Mouse (Mus musculus): ENCODE measurements around the gene Snrpd3. TPM values are rescaled to one million over a fixed set of nuclear protein-coding genes. Genes with fewer than 3 reads are reported as not detected.
A peak's percentile ranks its signal among the peaks of the same experiment; 100 is the strongest.

Snrpd3 gene
- polyA plus RNA-seq, 1 experiment from 2014 or later: 144 TPM

GRCm38 (mm10) chr10:75558515-75558914 lies 41.2 kb downstream of the Snrpd3 start:
- Histone ChIP-seq H3K9ac (ENCODE audit: low read depth, low read length) (no peak overlapping the region), H3K27me3 (replicated peaks; ENCODE audit: control insufficient read depth, insufficient read depth, low read length) (peaks cover 21% of the 10 kb centered on the region), H3K4me2 (ENCODE audit: low read depth, low read length) (no peak overlapping the region), H3K4me1 (ENCODE audit: control insufficient read depth, insufficient read depth, low read length) (peaks cover 20% of the 10 kb centered on the region), H3K9me3 (ENCODE audit: control insufficient read depth, low read length) (no peaks in the 10 kb centered on the region), H3K36me3 (ENCODE audit: control insufficient read depth, insufficient read depth, low read length) (no peaks in the 10 kb centered on the region), H3K4me3 (ENCODE audit: low read length) (no peak overlapping the region), H3K27ac (ENCODE audit: low read length) (no peak overlapping the region)
- no peak for ATAC-seq
- 38% methylated on average over 3 of the region's 3 CpGs for WGBS

GRCm38 (mm10) chr10:75559041-75559675 lies 41.8 kb downstream of the Snrpd3 start:
- peak overlapping the region; percentile 72 for H3K9ac ChIP-seq (ENCODE audit: low read depth, low read length)
- WGBS: 5% methylated on average over 14 of the region's 14 CpGs

GRCm38 (mm10) chr10:75559676-75560548 lies 42.6 kb downstream of the Snrpd3 start, which contains the start of gene Lrrc75b:
Gene Lrrc75b, minus strand, starts transcription at chr10:75560330.
- peak within 1 kb of the TSS; percentile 68 for H3K4me3 ChIP-seq (ENCODE audit: low read length)
- H3K27ac ChIP-seq (ENCODE audit: low read length): no peak within 1 kb of the TSS
- peak within 1 kb of the TSS; percentile 99 for H3K4me2 ChIP-seq (ENCODE audit: low read depth, low read length)
- H3K4me1 ChIP-seq (ENCODE audit: control insufficient read depth, insufficient read depth, low read length): peaks cover 23% of the 10 kb centered on the region
- peak within 1 kb of the TSS; percentile 72 for H3K9ac ChIP-seq (ENCODE audit: low read depth, low read length)
- 2% methylated on average over 71 of the region's 75 CpGs for WGBS
- peaks cover 21% of the 10 kb centered on the region for H3K27me3 ChIP-seq (replicated peaks; ENCODE audit: control insufficient read depth, insufficient read depth, low read length)
- peak; percentile 21 for ATAC-seq
- H3K9me3 ChIP-seq (ENCODE audit: control insufficient read depth, low read length): no peaks in the 10 kb centered on the region
- no peaks in the 10 kb centered on the region for H3K36me3 ChIP-seq (ENCODE audit: control insufficient read depth, insufficient read depth, low read length)

More at GRCm38 (mm10) chr10:75559041-75559675, 41.8 kb downstream of the Snrpd3 start:
- Histone ChIP-seq H3K4me2 (ENCODE audit: low read depth, low read length) (peak overlapping the region; percentile 99), H3K27me3 (replicated peaks; ENCODE audit: control insufficient read depth, insufficient read depth, low read length) (peaks cover 21% of the 10 kb centered on the region), H3K27ac (ENCODE audit: low read length) (no peak overlapping the region), H3K4me1 (ENCODE audit: control insufficient read depth, insufficient read depth, low read length) (peaks cover 23% of the 10 kb centered on the region), H3K4me3 (ENCODE audit: low read length) (peak overlapping the region; percentile 68), H3K36me3 (ENCODE audit: control insufficient read depth, insufficient read depth, low read length) (no peaks in the 10 kb centered on the region), H3K9me3 (ENCODE audit: control insufficient read depth, low read length) (no peaks in the 10 kb centered on the region)
- no peak for ATAC-seq

GRCm38 (mm10) chr10:75560549-75560899 lies 43.2 kb downstream of the Snrpd3 start:
- peaks cover 23% of the 10 kb centered on the region for H3K4me1 ChIP-seq (ENCODE audit: control insufficient read depth, insufficient read depth, low read length)
- no peaks in the 10 kb centered on the region for H3K36me3 ChIP-seq (ENCODE audit: control insufficient read depth, insufficient read depth, low read length)
- peaks cover 21% of the 10 kb centered on the region for H3K27me3 ChIP-seq (replicated peaks; ENCODE audit: control insufficient read depth, insufficient read depth, low read length)
- H3K4me3 ChIP-seq (ENCODE audit: low read length): peak overlapping the region; percentile 68
- H3K4me2 ChIP-seq (ENCODE audit: low read depth, low read length): peak overlapping the region; percentile 99
- H3K9ac ChIP-seq (ENCODE audit: low read depth, low read length): peak overlapping the region; percentile 72; the same call in 1 of the 2 replicates
- 26% methylated on average over 6 of the region's 6 CpGs for WGBS
- ATAC-seq: no peak
- no peak overlapping the region for H3K27ac ChIP-seq (ENCODE audit: low read length)
- H3K9me3 ChIP-seq (ENCODE audit: control insufficient read depth, low read length): no peaks in the 10 kb centered on the region

- peak within 1 kb of the TSS; percentile 68; the same call in 1 of the 2 replicates for H3K4me3 ChIP-seq (ENCODE audit: low read length)
- peaks cover 24% of the 10 kb centered on the region for H3K4me1 ChIP-seq (ENCODE audit: control insufficient read depth, insufficient read depth, low read length)
- no peak within 1 kb of the TSS for H3K9ac ChIP-seq (ENCODE audit: low read depth, low read length)
Observed at GRCm38 (mm10) chr10:75561071-75561654, 43.8 kb downstream of the Snrpd3 start, which contains the start of gene Ggt1. Gene Ggt1, plus strand, starts transcription at chr10:75561604.

GRCm38 (mm10) chr10:75562596-75562995 lies 45.2 kb downstream of the Snrpd3 start:
- Histone ChIP-seq H3K9me3 (ENCODE audit: control insufficient read depth, low read length) (no peaks in the 10 kb centered on the region), H3K4me1 (ENCODE audit: control insufficient read depth, insufficient read depth, low read length) (peaks cover 21% of the 10 kb centered on the region), H3K27ac (ENCODE audit: low read length) (no peak overlapping the region), H3K36me3 (ENCODE audit: control insufficient read depth, insufficient read depth, low read length) (no peaks in the 10 kb centered on the region), H3K4me2 (ENCODE audit: low read depth, low read length) (no peak overlapping the region), H3K4me3 (ENCODE audit: low read length) (no peak overlapping the region), H3K27me3 (replicated peaks; ENCODE audit: control insufficient read depth, insufficient read depth, low read length) (peaks cover 21% of the 10 kb centered on the region), H3K9ac (ENCODE audit: low read depth, low read length) (no peak overlapping the region)
- ATAC-seq: no peak
- WGBS: 81% methylated on average over 8 of the region's 8 CpGs

More at GRCm38 (mm10) chr10:75561071-75561654, 43.8 kb downstream of the Snrpd3 start, which contains the start of gene Ggt1:
- Histone ChIP-seq H3K4me2 (ENCODE audit: low read depth, low read length) (peak within 1 kb of the TSS; percentile 99), H3K27ac (ENCODE audit: low read length) (no peak within 1 kb of the TSS), H3K27me3 (replicated peaks; ENCODE audit: control insufficient read depth, insufficient read depth, low read length) (peaks cover 21% of the 10 kb centered on the region), H3K9me3 (ENCODE audit: control insufficient read depth, low read length) (no peaks in the 10 kb centered on the region), H3K36me3 (ENCODE audit: control insufficient read depth, insufficient read depth, low read length) (no peaks in the 10 kb centered on the region)
- 62% methylated on average over 10 of the region's 10 CpGs for WGBS
- no peak for ATAC-seq

- H3K4me1 ChIP-seq (ENCODE audit: control insufficient read depth, insufficient read depth, low read length): peaks cover 15% of the 10 kb centered on the region
- no peak for ATAC-seq
- peak overlapping the region; percentile 34 for H3K4me2 ChIP-seq (ENCODE audit: low read depth, low read length)
- peak overlapping the region; percentile 29 for H3K4me3 ChIP-seq (ENCODE audit: low read length)
- H3K27ac ChIP-seq (ENCODE audit: low read length): peak overlapping the region; percentile 92
- peak overlapping the region; percentile 62 for H3K9ac ChIP-seq (ENCODE audit: low read depth, low read length)
- H3K27me3 ChIP-seq (replicated peaks; ENCODE audit: control insufficient read depth, insufficient read depth, low read length): peaks cover 12% of the 10 kb centered on the region
- no peaks in the 10 kb centered on the region for H3K36me3 ChIP-seq (ENCODE audit: control insufficient read depth, insufficient read depth, low read length)
- no peaks in the 10 kb centered on the region for H3K9me3 ChIP-seq (ENCODE audit: control insufficient read depth, low read length)
- WGBS: 83% methylated on average over 12 of the region's 12 CpGs
Observed at GRCm38 (mm10) chr10:75564687-75565265, 47.4 kb downstream of the Snrpd3 start.

GRCm38 (mm10) chr10:75565436-75565835 lies 48.1 kb downstream of the Snrpd3 start:
- Histone ChIP-seq H3K27me3 (replicated peaks; ENCODE audit: control insufficient read depth, insufficient read depth, low read length) (peaks cover 6% of the 10 kb centered on the region), H3K36me3 (ENCODE audit: control insufficient read depth, insufficient read depth, low read length) (no peaks in the 10 kb centered on the region), H3K9me3 (ENCODE audit: control insufficient read depth, low read length) (no peaks in the 10 kb centered on the region), H3K4me1 (ENCODE audit: control insufficient read depth, insufficient read depth, low read length) (peaks cover 11% of the 10 kb centered on the region), H3K4me2 (ENCODE audit: low read depth, low read length) (peak overlapping the region; percentile 43), H3K27ac (ENCODE audit: low read length) (peak overlapping the region; percentile 92), H3K9ac (ENCODE audit: low read depth, low read length) (peak overlapping the region; percentile 62; the same call in 1 of the 2 replicates), H3K4me3 (ENCODE audit: low read length) (peak overlapping the region; percentile 29)
- peak; percentile 80 for ATAC-seq
- WGBS: 47% methylated on average over 6 of the region's 6 CpGs
